Mouse (Mus musculus) heart, postnatal 25 days (tissue): ENCODE data around the gene Tnik. TPM values are rescaled to one million over a fixed set of nuclear protein-coding genes. Genes with fewer than 3 reads are reported as not detected.

ENCODE experiments used
- DNase-seq: peaks from one replicate; pipeline ENCODE4 v3.0.0; 2022; ENCODE audit warnings: low spot score
- intact Hi-C: fragments of 180-260 bp; cut with DNase I; formaldehyde crosslinking; loops from one replicate; pipeline ENCODE4 v1.15.1; 2025
- total RNA-seq, 2 experiments: library from RNA; stranded (reverse); gene quantifications; 2 replicates each; pipeline ENCODE4 v1.2.3; 2021

Gene Tnik
- total RNA-seq, 2 experiments from 2014 or later, result 32.2 to 37.1 TPM

DNA sequence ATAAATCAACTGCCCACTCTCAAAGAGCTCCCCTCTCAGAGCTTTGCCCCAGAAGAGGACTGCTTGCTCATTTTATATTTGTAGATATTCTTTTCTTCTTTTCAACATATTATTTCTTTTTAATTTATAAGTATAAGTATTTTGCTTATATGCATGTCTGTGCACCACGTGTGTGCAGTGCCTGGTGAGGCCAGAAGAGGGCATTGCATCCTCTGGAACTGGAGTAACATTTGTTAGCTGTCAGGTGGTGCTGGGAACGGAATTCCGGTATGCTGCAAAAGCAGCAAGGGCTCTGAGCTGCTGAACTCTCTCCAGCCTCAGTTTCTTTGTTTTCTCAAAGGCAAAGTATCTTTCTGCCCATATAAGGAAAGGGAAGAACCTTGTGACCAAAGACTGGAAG, 125.5 kb downstream of the Tnik start:
- intact Hi-C loops, result no loop called here
- DNase-seq, result no peak

DNA sequence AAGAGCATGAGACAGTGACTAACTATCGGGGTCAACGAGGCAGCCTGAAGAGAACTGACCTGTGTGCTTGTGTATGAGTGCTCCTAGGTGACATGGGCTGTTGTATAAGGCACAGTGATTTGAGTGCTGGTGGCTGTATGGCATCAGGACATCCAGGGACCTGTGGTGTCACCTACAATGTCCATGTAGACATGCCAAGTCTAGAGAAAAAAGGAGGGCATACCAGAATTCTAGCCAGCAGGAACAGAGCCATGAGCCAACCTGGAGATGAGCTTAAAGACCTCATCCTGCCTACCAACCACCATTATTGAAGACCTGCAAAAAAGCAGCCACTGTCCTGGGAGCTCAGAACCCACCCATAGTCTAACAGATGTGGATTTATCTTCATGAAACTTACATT, 127.2 kb downstream of the Tnik start:
- no peak for DNase-seq
- intact Hi-C loops, result no loop called here

GRCm38 (mm10) chr3:28392542-28392941, 129.5 kb downstream of the Tnik start:
- no peak for DNase-seq
- intact Hi-C loops, result no loop called here

DNA sequence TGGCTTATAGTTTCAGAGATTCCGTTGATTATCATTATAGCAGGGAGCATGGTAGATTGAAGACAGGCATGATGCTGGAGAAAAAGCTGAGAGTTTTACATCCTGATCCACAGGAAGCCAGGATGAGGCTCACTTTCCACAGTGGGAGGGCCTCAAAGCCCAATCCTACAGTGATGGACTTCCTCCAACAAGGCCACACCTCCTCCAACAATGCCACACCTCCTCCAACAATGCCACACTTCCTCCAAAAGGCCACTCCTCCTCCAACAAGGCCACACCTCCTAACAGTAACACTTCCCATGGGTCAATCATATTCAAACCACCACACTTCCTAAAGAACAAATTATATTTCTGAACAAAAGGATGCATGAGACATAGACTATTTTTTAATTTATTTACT, 135.8 kb downstream of the Tnik start:
- intact Hi-C loops, result no loop called here
- DNase-seq, result no peak

GRCm38 (mm10) chr3:28399593-28400216, 136.7 kb downstream of the Tnik start:
- DNase-seq, result no peak
- intact Hi-C loops, result loop anchor here (10.0 kb wide), 1 partner anchor 135 kb away; the partner anchor contains the start of gene Tnik

GRCm38 (mm10) chr3:28401335-28401734, 138.3 kb downstream of the Tnik start:
- intact Hi-C loops, result loop anchor here (10.0 kb wide), 1 partner anchor 137 kb away; the partner anchor contains the start of gene Tnik

DNA sequence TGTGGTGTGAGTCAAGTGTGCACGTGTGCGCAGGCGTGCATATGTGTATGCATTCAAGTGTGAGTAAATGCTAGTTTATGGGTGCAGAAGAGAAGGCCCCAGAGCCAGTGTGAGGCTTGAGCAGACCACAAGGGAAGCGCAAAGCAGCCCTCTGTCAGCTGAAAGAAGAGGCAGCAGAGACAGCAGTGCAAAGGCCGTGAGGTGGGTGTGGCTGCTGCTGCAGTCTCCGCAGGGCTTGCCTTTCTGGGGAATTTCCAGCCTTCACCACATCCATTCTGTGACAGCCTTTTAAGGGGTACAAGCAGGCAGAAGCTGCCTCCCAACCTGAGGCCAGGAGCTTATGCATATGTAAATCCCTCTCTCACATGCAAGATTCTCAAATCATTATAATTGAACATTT, 139.2 kb downstream of the Tnik start:
- no peak for DNase-seq
- intact Hi-C loops, result loop anchor here (10.0 kb wide), 1 partner anchor 137 kb away; the partner anchor contains the start of gene Tnik

More at GRCm38 (mm10) chr3:28401335-28401734, 138.3 kb downstream of the Tnik start:
- no peak for DNase-seq

DNA sequence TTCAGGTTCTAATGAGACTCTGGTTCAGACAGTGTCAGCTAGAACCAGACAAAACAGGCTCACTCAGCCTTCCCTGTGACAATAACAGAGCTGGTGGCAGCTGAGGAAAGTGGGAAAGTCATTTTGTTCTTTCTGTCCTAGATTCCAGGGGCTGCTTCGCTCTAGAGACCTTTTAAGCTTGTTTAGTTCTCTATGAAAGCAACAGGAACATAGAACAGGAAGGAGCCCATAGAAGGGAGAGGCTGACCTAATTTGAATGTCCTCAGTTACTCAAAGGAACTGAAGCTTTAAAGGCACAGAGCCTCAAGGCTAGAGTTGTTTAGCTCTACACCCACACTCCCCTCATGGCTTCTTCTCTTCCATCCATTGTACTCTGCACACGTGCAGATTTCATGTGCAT, 142.4 kb downstream of the Tnik start:
- intact Hi-C loops, result loop anchor here (10.0 kb wide), 1 partner anchor 141 kb away; the partner anchor contains the start of gene Tnik
- DNase-seq, result no peak

DNA sequence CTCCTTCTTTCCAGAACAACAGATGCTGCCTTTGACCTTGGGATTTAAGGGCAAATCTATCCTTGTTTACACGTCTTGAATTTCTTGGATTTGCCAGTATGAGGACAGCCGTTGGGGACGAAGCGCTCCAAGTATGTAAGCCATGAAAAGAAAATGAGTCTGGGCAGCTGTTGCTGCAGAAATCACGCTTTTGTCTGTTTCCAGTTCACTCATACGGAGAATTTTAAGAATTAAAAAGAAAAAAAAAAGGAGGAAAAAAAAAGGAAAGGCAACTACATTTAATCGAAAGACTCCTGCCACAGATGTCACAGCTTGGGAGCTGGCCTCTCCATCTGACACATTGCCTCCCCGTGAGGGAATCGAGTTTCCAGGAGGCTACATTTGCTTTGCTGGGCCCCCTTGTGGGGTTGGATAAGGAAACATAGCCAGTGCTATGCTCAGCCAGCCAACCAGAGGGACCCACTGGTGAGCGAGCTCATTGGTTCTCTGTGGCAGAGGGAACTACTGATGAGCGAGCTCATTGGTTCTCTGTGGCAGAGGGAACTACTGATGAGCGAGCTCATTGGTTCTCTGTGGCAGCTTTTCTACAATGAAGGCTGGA, 145.9 kb downstream of the Tnik start:
- DNase-seq, result peak; percentile 58
- intact Hi-C loops, result loop anchor here (10.0 kb wide), 1 partner anchor 144 kb away; the partner anchor contains the start of gene Tnik

DNA sequence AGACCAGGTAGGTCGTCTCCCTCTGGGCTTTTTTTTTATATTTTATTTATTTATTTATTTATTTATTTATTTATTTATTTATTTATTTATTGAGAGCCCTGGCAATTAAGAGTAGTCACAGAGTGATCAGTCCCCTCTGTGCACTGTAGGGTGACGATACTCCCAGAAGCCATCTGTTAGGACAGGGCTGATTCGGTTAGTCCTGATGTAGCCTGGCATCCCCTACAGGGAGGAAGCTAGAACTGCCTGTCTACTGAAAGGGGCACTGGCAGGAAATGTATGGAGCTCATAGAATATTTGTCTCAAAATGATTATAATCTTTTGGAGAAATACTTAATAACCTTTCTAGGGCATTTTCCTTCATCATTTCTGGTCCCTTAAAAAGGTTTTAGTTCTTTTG, 147.3 kb downstream of the Tnik start:
- intact Hi-C loops, result loop anchor here (5.0 kb wide), 1 partner anchor 77 kb away; no protein-coding TSS in a partner anchor
- DNase-seq, result no peak

- intact Hi-C loops, result no loop called here
- no peak for DNase-seq
Measured at GRCm38 (mm10) chr3:28415986-28416385, 153.0 kb downstream of the Tnik start.

GRCm38 (mm10) chr3:28417091-28417715, 154.2 kb downstream of the Tnik start:
- DNase-seq, result no peak
- intact Hi-C loops, result no loop called here

- no peak for DNase-seq
- intact Hi-C loops, result no loop called here
Measured at GRCm38 (mm10) chr3:28420194-28420593, 157.2 kb downstream of the Tnik start.

- no peak for DNase-seq
- intact Hi-C loops, result no loop called here
Measured at GRCm38 (mm10) chr3:28420698-28421097, 157.7 kb downstream of the Tnik start.

- DNase-seq, result no peak
- intact Hi-C loops, result no loop called here
Measured at GRCm38 (mm10) chr3:28421798-28422197, 158.8 kb downstream of the Tnik start.

GRCm38 (mm10) chr3:28422221-28422620, 159.2 kb downstream of the Tnik start:
- DNase-seq, result no peak
- intact Hi-C loops, result no loop called here

- intact Hi-C loops, result no loop called here
- DNase-seq, result no peak
Measured at GRCm38 (mm10) chr3:28425911-28426310, 162.9 kb downstream of the Tnik start.

DNA sequence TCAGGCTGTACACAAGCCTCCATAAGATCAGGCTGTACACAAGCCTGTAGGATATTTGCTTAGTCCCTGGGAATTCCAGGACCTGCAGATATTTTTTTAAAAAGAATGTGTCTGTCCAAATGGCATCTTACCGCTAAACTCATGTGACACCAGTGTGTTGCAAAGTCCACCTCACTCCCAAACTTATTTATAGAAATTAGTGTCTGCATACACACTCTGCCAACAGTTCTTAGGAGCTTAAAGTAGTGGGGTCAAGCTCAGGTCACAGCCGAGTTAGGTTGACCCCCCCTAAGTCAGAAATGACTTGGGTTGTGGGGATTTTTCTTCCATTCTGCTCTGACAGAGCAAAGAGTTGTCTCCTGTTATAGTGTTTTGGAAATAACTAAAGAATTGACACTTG, 168.4 kb downstream of the Tnik start:
- intact Hi-C loops, result no loop called here
- DNase-seq, result no peak

DNA sequence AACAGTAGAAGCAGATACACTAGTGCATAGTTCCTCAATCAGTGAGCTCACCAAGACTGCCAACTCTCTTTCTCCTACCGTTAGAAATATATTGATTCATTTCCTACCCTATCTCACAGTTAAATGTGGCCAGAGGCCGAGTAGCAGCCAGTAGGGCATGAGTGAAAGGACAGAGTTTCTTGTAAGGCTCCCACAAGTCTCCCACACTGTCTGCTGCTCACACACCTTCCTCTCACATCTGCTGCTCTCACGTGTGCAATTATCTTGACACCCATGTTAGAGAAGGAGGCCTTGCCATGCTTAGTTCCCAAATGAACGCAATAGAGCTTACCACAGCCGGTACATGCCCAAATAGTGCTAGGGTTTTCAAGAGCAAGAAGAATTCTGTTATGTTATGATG, 169.3 kb downstream of the Tnik start:
- intact Hi-C loops, result no loop called here
- DNase-seq, result no peak

GRCm38 (mm10) chr3:28435478-28435877, 172.5 kb downstream of the Tnik start:
- DNase-seq, result no peak
- intact Hi-C loops, result no loop called here

DNA sequence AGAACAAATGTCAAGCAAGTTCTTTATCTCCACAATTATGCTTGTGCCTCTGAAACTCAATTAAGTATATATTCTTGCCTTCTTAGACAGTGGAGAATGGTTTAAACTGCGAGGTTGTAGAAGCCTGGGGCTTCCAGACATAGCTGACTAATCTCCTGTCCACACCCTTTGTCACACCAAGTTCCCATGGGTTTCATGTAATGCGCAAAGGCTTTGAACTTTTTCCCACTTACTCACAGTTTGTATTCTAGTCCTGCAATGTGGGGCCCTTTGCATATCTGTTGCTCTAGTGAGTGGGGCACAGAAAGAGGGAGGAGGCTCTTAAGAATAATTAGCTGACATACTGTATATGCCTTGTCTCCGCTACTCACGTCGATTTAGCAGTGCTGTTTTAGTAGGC, 174.4 kb downstream of the Tnik start:
- intact Hi-C loops, result no loop called here
- DNase-seq, result no peak
